Mouse (Mus musculus): ENCODE measurements around the gene Mafb.

- no peak for TF ChIP-seq CTCF (IDR thresholded peaks at IDR 0.05; ENCODE audit: low read depth, low read length)
- no peak for TF ChIP-seq GATA2 (IDR thresholded peaks at IDR 0.05; ENCODE audit: borderline replicate concordance, low read depth, low read length)
Observed at GRCm38 (mm10) chr2:160366980-160367338, at the start of gene Mafb.
